Mouse (Mus musculus): Measurements from ENCODE around the gene Cfap97.
A peak's percentile ranks its signal among the peaks of the same experiment; 100 is the strongest.

Gene Cfap97

GRCm38 (mm10) chr8:46153042-46153441, 1.5 kb downstream of the Cfap97 start:
- DNase-seq (ENCODE audit: low read depth, low spot score): no peak

GRCm38 (mm10) chr8:46162953-46163869, 11.6 kb downstream of the Cfap97 start:
- peak; percentile 89 for DNase-seq (ENCODE audit: low read depth, low spot score)

- no peak for DNase-seq (ENCODE audit: low read depth, low spot score)
These were observed 12.3 kb downstream of the Cfap97 start for GRCm38 (mm10) chr8:46163870-46164190.

DNA sequence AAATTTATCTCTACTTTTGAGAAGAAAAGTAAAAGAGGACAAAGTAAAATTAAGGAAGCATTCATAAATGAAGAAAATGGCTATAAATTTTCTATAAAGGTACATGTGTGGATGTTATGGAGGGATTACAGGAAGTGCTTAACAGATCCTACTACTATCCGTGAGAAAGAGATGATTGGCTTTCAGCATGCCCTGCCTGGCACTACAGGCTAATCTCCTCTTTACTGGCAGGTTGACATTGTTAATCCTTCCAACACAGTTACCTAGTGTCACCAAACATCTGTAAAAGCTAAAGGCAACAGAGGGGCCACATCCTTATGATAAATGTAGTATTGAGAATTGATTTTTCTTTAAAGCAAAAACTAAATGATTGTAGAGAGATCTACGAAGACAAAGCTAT, 22.1 kb downstream of the Cfap97 start:
- no peak for DNase-seq (ENCODE audit: low read depth, low spot score)

- no peak for DNase-seq (ENCODE audit: low read depth, low spot score)
These were observed 28.6 kb downstream of the Cfap97 start for GRCm38 (mm10) chr8:46180136-46180535.

DNA sequence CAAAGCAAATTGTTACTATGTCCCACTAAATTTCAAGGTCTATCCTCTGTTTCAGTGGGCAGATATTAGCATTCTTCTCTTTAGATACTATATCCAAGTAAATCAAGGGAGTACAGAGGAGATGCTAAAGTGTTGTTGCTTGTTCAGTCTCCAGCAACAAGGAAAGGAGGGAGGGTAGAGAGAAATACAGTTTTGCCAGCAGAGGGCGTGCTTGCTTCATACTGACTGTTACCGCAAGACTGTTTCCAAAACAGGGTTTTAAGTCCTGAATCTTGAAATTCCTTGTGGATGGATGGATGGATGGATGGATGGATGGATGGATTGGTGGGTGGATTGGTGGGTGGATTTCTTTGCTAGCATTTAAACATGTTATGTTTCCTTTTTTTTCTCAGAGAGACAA, 33.8 kb downstream of the Cfap97 start:
- no peak for DNase-seq (ENCODE audit: low read depth, low spot score)

DNA sequence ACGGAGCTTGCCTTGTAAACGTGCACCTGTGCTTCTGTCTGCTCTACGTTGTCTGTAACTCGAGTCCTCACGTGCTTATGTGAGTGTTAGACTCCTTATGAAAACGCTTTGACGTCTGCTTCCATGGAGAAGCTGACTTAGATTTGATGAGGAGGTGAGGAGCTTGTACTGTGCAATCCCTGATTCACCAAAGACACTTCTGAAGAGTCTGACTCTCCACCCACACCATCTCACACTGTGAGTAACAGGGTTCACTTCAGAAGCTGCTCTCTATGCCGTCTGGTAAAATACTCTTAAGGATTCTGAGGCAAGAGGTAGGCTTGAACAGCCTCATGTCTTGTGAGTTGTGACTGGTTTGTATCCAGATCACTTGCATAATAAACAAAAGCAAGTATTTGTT, 41.5 kb downstream of the Cfap97 start:
- no peak for DNase-seq (ENCODE audit: low read depth, low spot score)

DNA sequence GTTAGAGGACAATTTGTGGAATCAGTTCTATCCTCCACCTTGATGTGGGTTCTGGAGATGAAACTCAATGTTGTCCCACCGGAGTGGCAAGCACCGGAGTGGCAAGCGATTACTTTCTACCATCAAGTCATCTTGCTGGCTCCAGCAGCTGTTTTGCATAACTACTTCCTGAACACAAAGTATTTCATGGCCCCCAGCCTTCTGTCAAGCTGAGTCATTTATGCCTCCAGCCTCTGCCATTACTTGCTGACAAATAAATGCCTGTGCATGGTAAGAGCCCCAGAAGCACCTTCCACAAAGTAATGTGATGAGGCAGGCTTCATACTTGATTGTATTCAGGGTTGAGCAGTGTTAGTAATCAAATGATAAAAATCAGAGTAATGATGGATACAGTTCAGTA, 45.3 kb downstream of the Cfap97 start:
- no peak for DNase-seq (ENCODE audit: low read depth, low spot score)

DNA sequence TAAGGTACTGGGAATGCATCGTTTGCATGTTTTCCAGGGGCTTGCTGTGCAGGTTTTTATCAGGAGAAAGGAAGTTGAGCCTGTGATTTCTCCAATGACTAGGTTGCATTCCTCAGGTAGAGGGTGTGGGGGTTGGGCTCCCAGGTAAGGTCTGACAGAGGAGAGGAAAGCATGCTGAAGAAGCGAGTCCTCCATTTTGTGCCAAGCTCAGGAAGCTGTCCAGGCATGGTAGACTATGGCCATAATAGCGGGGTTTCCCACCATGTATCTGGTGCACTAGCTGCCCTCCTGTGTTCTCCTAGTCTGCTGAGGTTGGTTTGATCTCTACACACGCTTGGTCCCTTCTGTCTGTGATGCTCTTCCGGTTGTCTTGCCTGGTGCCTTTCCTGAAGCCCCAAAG, 46.1 kb downstream of the Cfap97 start:
- no peak for DNase-seq (ENCODE audit: low read depth, low spot score)

- no peak for DNase-seq (ENCODE audit: low read depth, low spot score)
These were observed 50.8 kb downstream of the Cfap97 start for GRCm38 (mm10) chr8:46202350-46202749.

DNA sequence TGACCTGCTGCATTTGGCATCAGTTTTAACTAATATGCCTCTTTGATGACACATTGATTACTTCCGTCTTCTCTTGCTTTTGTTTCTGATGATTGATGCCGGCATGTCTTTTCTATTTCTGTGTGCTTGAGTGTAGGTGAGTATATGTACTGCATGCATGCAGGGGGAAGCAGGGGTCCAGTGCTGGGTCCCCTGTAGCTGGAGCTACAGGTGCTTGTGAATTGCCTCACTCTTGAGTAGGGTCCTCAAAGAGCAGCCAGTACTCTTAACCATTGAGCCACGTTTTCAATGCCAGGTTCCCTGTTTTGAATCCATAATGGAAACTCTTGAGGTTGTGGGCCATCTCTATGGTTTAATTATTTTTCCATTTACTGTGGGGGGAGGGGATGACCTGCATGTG, 52.7 kb downstream of the Cfap97 start:
- DNase-seq (ENCODE audit: low read depth, low spot score): no peak

GRCm38 (mm10) chr8:46204974-46205640, 53.5 kb downstream of the Cfap97 start:
- no peak for DNase-seq (ENCODE audit: low read depth, low spot score)

- no peak for DNase-seq (ENCODE audit: low read depth, low spot score)
These were observed 54.5 kb downstream of the Cfap97 start for GRCm38 (mm10) chr8:46206107-46206506.

- DNase-seq (ENCODE audit: low read depth, low spot score): no peak
These were observed 56.8 kb downstream of the Cfap97 start for GRCm38 (mm10) chr8:46208354-46208753.

GRCm38 (mm10) chr8:46209057-46209456, 57.5 kb downstream of the Cfap97 start:
- DNase-seq (ENCODE audit: low read depth, low spot score): no peak

- DNase-seq (ENCODE audit: low read depth, low spot score): peak; percentile 89
These were observed 59.1 kb downstream of the Cfap97 start, which contains the start of gene Slc25a4 for GRCm38 (mm10) chr8:46210404-46211315. TSS of gene Slc25a4 (minus strand) at chr8:46211284.

GRCm38 (mm10) chr8:46211611-46212071, 60.1 kb downstream of the Cfap97 start:
- no peak for DNase-seq (ENCODE audit: low read depth, low spot score)

GRCm38 (mm10) chr8:46212194-46212593, 60.6 kb downstream of the Cfap97 start:
- no peak for DNase-seq (ENCODE audit: low read depth, low spot score)

- DNase-seq (ENCODE audit: low read depth, low spot score): peak; percentile 61
These were observed 62.5 kb downstream of the Cfap97 start for GRCm38 (mm10) chr8:46213971-46214480.

DNA sequence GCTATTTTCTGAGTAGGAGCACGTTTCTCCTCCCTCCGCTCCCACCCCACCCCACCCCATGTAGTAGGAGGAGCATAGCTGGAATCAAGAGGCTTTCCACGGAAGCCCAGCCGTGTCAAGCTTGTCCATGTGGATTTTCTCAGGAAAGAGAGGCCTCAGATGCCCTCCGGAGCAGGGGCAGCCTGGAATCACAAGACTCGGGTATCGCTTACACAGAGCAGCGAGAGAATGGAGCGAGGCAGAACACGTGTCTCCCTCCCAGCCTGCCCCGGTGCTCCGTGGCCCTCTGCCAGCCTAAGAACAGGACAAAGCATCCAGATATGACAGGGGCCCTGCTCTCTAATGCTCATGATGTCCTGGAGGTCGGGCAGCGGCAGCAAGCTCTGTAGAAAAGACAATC, 65.3 kb downstream of the Cfap97 start:
- no peak for DNase-seq (ENCODE audit: low read depth, low spot score)

DNA sequence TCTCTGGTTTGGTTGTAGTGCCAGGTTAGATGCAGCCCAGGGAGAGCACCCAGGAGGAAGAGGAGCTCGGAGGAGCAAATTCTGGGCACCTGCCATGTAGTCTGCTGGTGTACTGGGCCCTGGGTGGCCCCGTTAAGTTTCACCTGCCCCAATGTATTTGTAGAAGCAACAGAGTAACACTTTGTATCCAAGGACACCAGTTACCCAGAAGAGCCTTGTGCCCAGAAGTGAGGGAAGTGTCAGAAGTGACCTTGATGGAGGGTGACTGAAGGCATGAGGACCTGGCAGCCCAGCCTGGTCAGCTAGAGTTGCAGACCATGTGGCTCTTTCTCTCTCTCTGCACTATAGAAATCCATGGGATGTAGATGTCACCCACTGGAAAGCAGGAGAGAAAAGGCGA, 69.0 kb downstream of the Cfap97 start:
- DNase-seq (ENCODE audit: low read depth, low spot score): no peak

DNA sequence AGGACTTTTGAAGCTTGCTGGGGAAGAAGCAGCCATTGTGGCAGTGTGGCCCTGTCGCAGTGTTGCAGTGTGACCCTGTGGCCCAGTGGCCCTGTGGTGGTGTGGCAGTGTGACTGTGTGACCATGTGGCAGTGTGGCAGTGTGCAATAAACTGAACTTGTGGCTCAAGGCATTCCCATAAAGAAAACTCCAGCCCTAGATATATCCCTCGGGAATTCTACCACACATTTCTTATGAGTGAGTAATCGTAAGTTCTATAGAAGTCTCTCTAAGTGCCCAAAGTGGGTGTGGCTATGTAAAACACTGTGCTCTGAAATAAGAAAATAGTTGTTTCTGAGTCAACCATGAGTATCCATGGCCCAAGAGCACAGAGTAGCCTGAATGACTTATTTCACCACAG, 73.9 kb downstream of the Cfap97 start:
- DNase-seq (ENCODE audit: low read depth, low spot score): no peak

Measured in WW6 (cell line).